Mouse (Mus musculus): ENCODE measurements at regions not wholly inside any gene's neighbourhood (a gene's known extent, or its start where the extent isn't known, plus 50 kb on each side); places are given as distances from the start of the nearest gene placed in this dataset.

DNA sequence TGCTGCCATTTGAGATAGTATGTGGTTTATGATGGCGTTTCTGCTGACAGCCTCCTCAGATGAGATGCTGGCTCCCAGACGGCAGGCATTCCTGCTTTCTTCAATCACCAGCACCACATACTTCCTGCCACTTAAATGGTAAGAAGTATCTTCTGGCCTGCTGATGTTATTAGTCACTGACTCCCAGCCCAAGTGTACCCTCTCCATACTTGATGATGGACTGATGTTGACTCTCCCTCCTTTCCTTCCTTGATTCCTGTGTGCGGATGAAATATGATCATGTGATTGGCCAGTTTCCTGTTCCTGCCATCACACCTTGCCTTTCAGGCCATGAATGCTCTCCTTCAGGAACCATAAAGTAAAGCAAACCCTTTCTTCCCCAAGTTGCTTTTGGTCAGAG is 50.8 kb upstream of the Rpl10-ps3 start:
- Histone ChIP-seq H3K36me3 (ENCODE audit: control insufficient read depth, insufficient read depth, low read length) (no peaks in the 10 kb centered on the region), H3K27me3 (ENCODE audit: control insufficient read depth, insufficient read depth, low read length) (no peaks in the 10 kb centered on the region), H3K27ac (ENCODE audit: insufficient read depth, low read depth, low read length) (no peak overlapping the region), H3K4me3 (ENCODE audit: low read depth, low read length) (no peak overlapping the region), H3K4me1 (ENCODE audit: control insufficient read depth, insufficient read depth, insufficient read length, low read length) (no peaks in the 10 kb centered on the region; the same call in 1 of the 2 replicates)
- no peak for TF ChIP-seq CTCF (IDR thresholded peaks at IDR 0.05; ENCODE audit: extremely low read depth, insufficient read length, insufficient replicate concordance, low read depth, low read length)
- TF ChIP-seq POLR2A (IDR thresholded peaks at IDR 0.05; ENCODE audit: low read depth, low read length), result no peak
- WGBS, result 58% methylated on average over 3 of the region's 3 CpGs

GRCm38 (mm10) chr9:50396051-50396450 is 51.3 kb upstream of the Rpl10-ps3 start:
- Histone ChIP-seq H3K36me3 (ENCODE audit: control insufficient read depth, insufficient read depth, low read length) (no peaks in the 10 kb centered on the region), H3K4me1 (ENCODE audit: control insufficient read depth, insufficient read depth, insufficient read length, low read length) (no peaks in the 10 kb centered on the region; the same call in 1 of the 2 replicates), H3K4me3 (ENCODE audit: low read depth, low read length) (no peak overlapping the region), H3K27ac (ENCODE audit: insufficient read depth, low read depth, low read length) (no peak overlapping the region), H3K27me3 (ENCODE audit: control insufficient read depth, insufficient read depth, low read length) (no peaks in the 10 kb centered on the region)
- TF ChIP-seq POLR2A (IDR thresholded peaks at IDR 0.05; ENCODE audit: low read depth, low read length), result no peak
- no peak for TF ChIP-seq CTCF (IDR thresholded peaks at IDR 0.05; ENCODE audit: extremely low read depth, insufficient read length, insufficient replicate concordance, low read depth, low read length)
- WGBS, result 28% methylated on average over 7 of the region's 7 CpGs

- H3K27ac ChIP-seq (ENCODE audit: insufficient read depth, low read depth, low read length), result no peak overlapping the region
- no peak overlapping the region for H3K4me3 ChIP-seq (ENCODE audit: low read depth, low read length)
- WGBS, result 27% methylated on average over 4 of the region's 4 CpGs
- H3K36me3 ChIP-seq (ENCODE audit: control insufficient read depth, insufficient read depth, low read length), result no peaks in the 10 kb centered on the region
- peaks cover 3% of the 10 kb centered on the region; the same call in 1 of the 2 replicates for H3K4me1 ChIP-seq (ENCODE audit: control insufficient read depth, insufficient read depth, insufficient read length, low read length)
- H3K27me3 ChIP-seq (ENCODE audit: control insufficient read depth, insufficient read depth, low read length), result no peaks in the 10 kb centered on the region
- TF ChIP-seq CTCF (IDR thresholded peaks at IDR 0.05; ENCODE audit: extremely low read depth, insufficient read length, insufficient replicate concordance, low read depth, low read length) (no peak), POLR2A (IDR thresholded peaks at IDR 0.05; ENCODE audit: low read depth, low read length) (no peak)
These were observed 63.6 kb upstream of the Rpl10-ps3 start for GRCm38 (mm10) chr9:50408396-50408795.

DNA sequence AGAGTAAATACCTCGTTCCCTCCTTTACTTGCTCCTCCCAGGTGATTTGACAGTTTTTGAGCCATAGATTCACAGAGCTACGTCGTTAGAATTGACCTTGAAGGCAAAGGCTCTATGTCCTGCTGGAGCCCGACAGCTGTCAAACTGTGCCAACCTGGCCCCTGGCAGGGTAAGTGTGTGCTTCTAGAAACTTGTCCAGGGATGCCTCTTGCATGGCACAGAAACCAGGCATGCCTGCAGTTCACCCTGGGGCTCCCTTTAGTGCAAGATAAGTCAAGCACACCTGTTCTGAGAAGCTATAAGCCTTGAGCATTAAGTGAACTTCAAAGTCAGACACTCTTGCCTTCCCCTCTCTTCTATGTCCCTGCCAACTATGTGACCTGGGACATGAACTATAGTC is 64.1 kb upstream of the Rpl10-ps3 start:
- no peaks in the 10 kb centered on the region for H3K36me3 ChIP-seq (ENCODE audit: control insufficient read depth, insufficient read depth, low read length)
- 35% methylated on average over 4 of the region's 4 CpGs for WGBS
- peaks cover 4% of the 10 kb centered on the region; the same call in 1 of the 2 replicates for H3K4me1 ChIP-seq (ENCODE audit: control insufficient read depth, insufficient read depth, insufficient read length, low read length)
- H3K4me3 ChIP-seq (ENCODE audit: low read depth, low read length), result no peak overlapping the region
- TF ChIP-seq CTCF (IDR thresholded peaks at IDR 0.05; ENCODE audit: extremely low read depth, insufficient read length, insufficient replicate concordance, low read depth, low read length) (no peak), POLR2A (IDR thresholded peaks at IDR 0.05; ENCODE audit: low read depth, low read length) (no peak)
- H3K27ac ChIP-seq (ENCODE audit: insufficient read depth, low read depth, low read length), result no peak overlapping the region
- no peaks in the 10 kb centered on the region for H3K27me3 ChIP-seq (ENCODE audit: control insufficient read depth, insufficient read depth, low read length)

DNA sequence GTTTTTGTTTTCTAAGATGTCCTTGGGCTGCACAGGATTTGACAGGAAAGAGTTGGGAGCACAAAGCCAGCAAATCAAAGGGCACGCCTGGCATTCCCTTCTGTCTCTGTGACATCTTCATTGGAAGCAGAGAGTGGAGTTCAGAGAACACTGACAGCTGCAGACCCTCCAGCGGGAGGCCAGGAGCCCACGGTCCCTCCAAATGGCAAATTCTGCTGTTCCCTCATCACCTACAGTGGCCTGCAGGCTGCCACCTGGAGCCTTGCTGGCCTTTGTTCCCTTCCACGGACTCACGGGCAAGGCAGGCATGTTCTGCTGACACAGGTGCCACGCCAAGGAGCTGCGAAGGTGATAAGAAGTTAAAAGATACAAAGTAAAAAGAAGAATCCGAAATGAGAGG is 68.2 kb upstream of the Rpl10-ps3 start:
- WGBS, result 52% methylated on average over 8 of the region's 8 CpGs
- H3K27me3 ChIP-seq (ENCODE audit: control insufficient read depth, insufficient read depth, low read length), result no peaks in the 10 kb centered on the region
- H3K4me3 ChIP-seq (ENCODE audit: low read depth, low read length), result no peak overlapping the region
- no peak overlapping the region for H3K27ac ChIP-seq (ENCODE audit: insufficient read depth, low read depth, low read length)
- TF ChIP-seq CTCF (IDR thresholded peaks at IDR 0.05; ENCODE audit: extremely low read depth, insufficient read length, insufficient replicate concordance, low read depth, low read length) (no peak), POLR2A (IDR thresholded peaks at IDR 0.05; ENCODE audit: low read depth, low read length) (no peak)
- H3K4me1 ChIP-seq (ENCODE audit: control insufficient read depth, insufficient read depth, insufficient read length, low read length), result peaks cover 10% of the 10 kb centered on the region; the same call in 1 of the 2 replicates
- H3K36me3 ChIP-seq (ENCODE audit: control insufficient read depth, insufficient read depth, low read length), result no peaks in the 10 kb centered on the region

GRCm38 (mm10) chr9:50413514-50414335 is 69.0 kb upstream of the Rpl10-ps3 start:
- no peaks in the 10 kb centered on the region for H3K27me3 ChIP-seq (ENCODE audit: control insufficient read depth, insufficient read depth, low read length)
- H3K36me3 ChIP-seq (ENCODE audit: control insufficient read depth, insufficient read depth, low read length), result no peaks in the 10 kb centered on the region
- H3K4me3 ChIP-seq (ENCODE audit: low read depth, low read length), result no peak overlapping the region
- TF ChIP-seq POLR2A (IDR thresholded peaks at IDR 0.05; ENCODE audit: low read depth, low read length), result no peak
- no peak for TF ChIP-seq CTCF (IDR thresholded peaks at IDR 0.05; ENCODE audit: extremely low read depth, insufficient read length, insufficient replicate concordance, low read depth, low read length)
- no peak overlapping the region for H3K27ac ChIP-seq (ENCODE audit: insufficient read depth, low read depth, low read length)
- 66% methylated on average over 9 of the region's 9 CpGs for WGBS
- peaks cover 8% of the 10 kb centered on the region; the same call in 1 of the 2 replicates for H3K4me1 ChIP-seq (ENCODE audit: control insufficient read depth, insufficient read depth, insufficient read length, low read length)

DNA sequence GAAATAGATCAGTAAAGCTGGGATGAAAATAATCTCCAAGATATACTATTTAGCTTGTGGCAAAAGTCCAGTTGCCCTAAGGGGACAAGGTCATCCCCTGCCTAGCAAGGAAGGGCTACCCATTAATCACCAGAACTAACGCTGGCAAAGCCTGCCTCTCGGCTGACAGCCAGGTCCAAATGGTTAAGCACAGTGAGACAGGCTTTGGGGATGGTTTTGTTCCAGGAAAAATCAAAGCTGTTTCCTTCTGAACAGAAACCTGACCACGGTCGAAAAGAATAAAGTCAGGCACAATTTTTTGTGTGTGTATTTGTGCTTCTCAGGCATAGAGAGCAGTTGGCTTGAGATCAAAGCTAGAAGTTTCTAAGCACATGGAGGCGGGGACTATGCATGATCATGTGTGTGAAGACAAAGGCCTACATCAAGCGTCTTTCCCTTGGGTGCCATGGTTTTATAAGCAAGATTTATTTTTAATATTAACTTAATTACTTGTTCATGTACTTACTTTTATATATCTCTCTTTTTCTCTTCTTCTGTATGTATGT is 70.1 kb upstream of the Rpl10-ps3 start:
- 58% methylated on average over 6 of the region's 6 CpGs for WGBS
- H3K4me3 ChIP-seq (ENCODE audit: low read depth, low read length), result no peak overlapping the region
- TF ChIP-seq CTCF (IDR thresholded peaks at IDR 0.05; ENCODE audit: extremely low read depth, insufficient read length, insufficient replicate concordance, low read depth, low read length) (no peak), POLR2A (IDR thresholded peaks at IDR 0.05; ENCODE audit: low read depth, low read length) (no peak)

More for the DNA sequence above, 70.1 kb upstream of the Rpl10-ps3 start:
- Histone ChIP-seq H3K27me3 (ENCODE audit: control insufficient read depth, insufficient read depth, low read length) (no peaks in the 10 kb centered on the region), H3K27ac (ENCODE audit: insufficient read depth, low read depth, low read length) (no peak overlapping the region), H3K36me3 (ENCODE audit: control insufficient read depth, insufficient read depth, low read length) (no peaks in the 10 kb centered on the region), H3K4me1 (ENCODE audit: control insufficient read depth, insufficient read depth, insufficient read length, low read length) (peaks cover 8% of the 10 kb centered on the region; the same call in 1 of the 2 replicates)

Data from small intestine, adult 2 months (tissue).